Mouse (Mus musculus): ENCODE data around the gene Ankdd1b. TPM values are rescaled to one million over a fixed set of nuclear protein-coding genes. Genes with fewer than 3 reads are reported as not detected.

The Ankdd1b gene
- polyA plus RNA-seq, 1 experiment from 2014 or later, result not detected

Other genes starting within 250 kb of the Ankdd1b start
- gene Poc5, start 82.9 kb downstream of the Ankdd1b start, polyA plus RNA-seq (2015; fragmentation: Nextera tagmentation; extraction: Ambion mirVana), result 4.6 and 4.8 TPM in 2 replicates
- gene Gm17622, start 19.5 kb upstream of the Ankdd1b start, polyA plus RNA-seq (2015; fragmentation: Nextera tagmentation; extraction: Ambion mirVana), result not detected in 2 replicates
- gene Polk, start 71.4 kb upstream of the Ankdd1b start, polyA plus RNA-seq (2015; fragmentation: Nextera tagmentation; extraction: Ambion mirVana), result 3.5 and 3.6 TPM in 2 replicates
- 5.5 and 5.8 TPM in 2 replicates for gene Col4a3bp, start 71.4 kb upstream of the Ankdd1b start, polyA plus RNA-seq (2015; fragmentation: Nextera tagmentation; extraction: Ambion mirVana)
- 86.0 and 91.2 TPM in 2 replicates for gene Hmgcr, start 199.7 kb upstream of the Ankdd1b start, polyA plus RNA-seq (2015; fragmentation: Nextera tagmentation; extraction: Ambion mirVana)

Measured in liver, embryonic 15.5 days (tissue).